Mouse (Mus musculus) ES-E14 (cell line): ENCODE measurements around the gene Nol12. TPM values are rescaled to one million over a fixed set of nuclear protein-coding genes. Genes with fewer than 3 reads are reported as not detected.

Source experiments
- DNase-seq: peaks from one replicate; pipeline ENCODE4 v3.0.0-alpha.2; 2013; ENCODE audit warnings: low read depth, low spot score
- H3K27ac ChIP-seq: 2 replicates; pipeline ENCODE4 v1.5.1; 2012; ENCODE audit warnings: low read depth, mild to moderate bottlenecking, low read length, moderate library complexity, mixed read lengths; ENCODE audit not compliant: poor library complexity, insufficient read depth, severe bottlenecking
- H3K36me3 ChIP-seq: 2 replicates; pipeline ENCODE4 v1.6.1; 2012; ENCODE audit warnings: mild to moderate bottlenecking, low read length, moderate library complexity, mixed read lengths; ENCODE audit not compliant: control insufficient read depth, poor library complexity, insufficient read depth, severe bottlenecking
- H3K4me1 ChIP-seq, 2 experiments: fragments of 150-350 bp in 1 of 2; sonication (generic) in 1 of 2; 2 replicates each; pipeline ENCODE4 v1.6.1; 2012; ENCODE audit warnings: low read length in 2 of 2, mild to moderate bottlenecking in 1 of 2, mixed read lengths in 1 of 2; ENCODE audit not compliant: control insufficient read depth in 2 of 2, insufficient read depth in 2 of 2, poor library complexity in 1 of 2
- H3K4me3 ChIP-seq, 2 experiments: fragments of 150-350 bp in 1 of 2; sonication (generic) in 1 of 2; 2 replicates each; pipeline ENCODE4 v1.5.1; 2012; ENCODE audit warnings: low read length in 2 of 2, low read depth in 1 of 2, mild to moderate bottlenecking in 1 of 2, mixed read lengths in 1 of 2; ENCODE audit not compliant: insufficient read depth in 1 of 2, poor library complexity in 1 of 2, severe bottlenecking in 1 of 2
- H3K9ac ChIP-seq: 2 replicates; pipeline ENCODE4 v1.6.1; 2012; ENCODE audit warnings: low read depth, mild to moderate bottlenecking, low read length, mixed read lengths; ENCODE audit not compliant: poor library complexity, insufficient read depth, severe bottlenecking
- H3K9me3 ChIP-seq: fragments of 150-350 bp; sonication (generic); 2 replicates; pipeline ENCODE4 v1.6.1; 2012; ENCODE audit warnings: low read depth, mild to moderate bottlenecking, low read length; ENCODE audit not compliant: control insufficient read depth, insufficient read depth
- CHD2 ChIP-seq: IDR thresholded peaks from 2 replicates; pipeline ENCODE4 v1.6.1; 2014; ENCODE audit warnings: mild to moderate bottlenecking, low read depth, low read length, inconsistent platforms
- HCFC1 ChIP-seq: IDR thresholded peaks from 2 replicates; pipeline ENCODE4 v1.6.1; 2012; ENCODE audit warnings: low read length, inconsistent platforms, borderline replicate concordance; ENCODE audit not compliant: insufficient read depth
- MAFK ChIP-seq: IDR thresholded peaks from 2 replicates; pipeline ENCODE4 v1.6.1; 2014; ENCODE audit warnings: mild to moderate bottlenecking, low read depth, low read length, inconsistent platforms; ENCODE audit not compliant: insufficient read depth
- ZC3H11A ChIP-seq: IDR thresholded peaks from 2 replicates; pipeline ENCODE4 v1.6.1; 2012; ENCODE audit warnings: low read depth, mild to moderate bottlenecking, inconsistent platforms, low read length, borderline replicate concordance
- ZNF384 ChIP-seq: IDR thresholded peaks from 2 replicates; pipeline ENCODE4 v1.6.1; 2012; ENCODE audit warnings: low read depth, low read length, inconsistent platforms
- in situ Hi-C, 2 experiments: fragments of 600-800 bp; cut with MboI; formaldehyde crosslinking; loops; one replicate each; pipeline ENCODE4 v1.15.1; 2025; ENCODE audit warnings: low sequenced_read_pairs in 2 of 2, inconsistent platforms in 1 of 2; ENCODE audit not compliant: unreplicated experiment in 2 of 2
- total RNA-seq: library from RNA; depleted of rRNA; stranded (reverse); fragments of 300-350 nt; gene quantifications from 2 replicates; pipeline ENCODE4 v1.2.3, GENCODE M21; 2012

The Nol12 gene
- total RNA-seq, 1 experiment, result 26.6 TPM

DNA sequence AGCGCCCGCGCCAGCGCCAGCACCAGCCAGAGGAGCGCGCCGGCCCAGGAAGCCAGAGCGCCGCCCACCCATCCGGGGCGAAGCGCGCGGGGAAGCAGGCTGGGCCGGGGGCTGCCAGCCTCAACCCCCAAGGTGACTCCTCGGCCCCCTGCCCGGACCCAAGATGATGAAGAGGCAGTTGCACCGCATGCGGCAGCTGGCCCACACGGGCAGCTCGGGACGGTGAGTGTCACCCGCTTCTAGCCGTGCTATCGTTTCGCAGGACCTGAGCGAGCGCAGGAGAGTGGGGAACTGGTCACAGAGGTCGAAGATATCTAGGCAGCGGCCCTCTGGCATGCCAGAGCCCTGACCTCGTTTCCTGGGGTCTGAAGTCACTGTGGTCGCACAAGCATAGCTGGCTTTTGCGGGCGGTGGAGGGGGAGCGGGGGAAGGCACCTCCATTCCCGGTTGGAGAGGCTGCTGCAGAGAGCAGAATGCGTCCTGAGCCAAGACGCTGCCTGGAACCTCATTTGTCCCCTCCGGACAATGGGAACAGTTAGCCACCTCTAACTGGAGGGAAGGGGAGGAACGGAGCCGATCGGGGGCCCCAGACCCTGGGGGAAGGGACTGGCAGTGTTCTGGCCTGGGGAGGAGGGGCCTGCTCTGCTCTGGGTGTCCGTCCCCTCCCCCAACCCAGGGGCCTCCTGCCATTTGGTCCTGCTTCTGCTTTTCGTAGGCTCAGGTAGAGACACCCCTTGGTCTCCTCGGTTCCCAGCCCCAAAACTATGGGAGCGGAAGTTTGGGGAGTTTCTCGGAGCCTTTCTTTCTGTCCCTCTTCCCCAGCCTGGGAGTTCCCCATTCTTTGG is 34.8 kb upstream of the Nol12 start, which contains the start of gene Sh3bp1:
Gene Sh3bp1 (plus strand): TSS at position 29 of the 845 bp plus-strand sequence.
- H3K27ac ChIP-seq, result no peak within 1 kb of the TSS
- H3K9ac ChIP-seq, result peak within 1 kb of the TSS; percentile 72
- H3K9me3 ChIP-seq, result no peaks in the 10 kb centered on the region
- in situ Hi-C loops, result no loop called here
- H3K4me3 ChIP-seq, result peak within 1 kb of the TSS; percentile 81 to 82
- peaks cover 12% of the 10 kb centered on the region for H3K36me3 ChIP-seq
- TF ChIP-seq ZC3H11A (no peak), MAFK (no peak), ZNF384 (no peak), HCFC1 (no peak), CHD2 (no peak)
- no peak for DNase-seq
- H3K4me1 ChIP-seq, result peaks cover 13 to 39% of the 10 kb centered on the region in 2 experiments

GRCm38 (mm10) chr15:78900585-78901421 is 33.9 kb upstream of the Nol12 start:
- peaks cover 10 to 32% of the 10 kb centered on the region in 2 experiments; a peak in 3 of 4 replicates for H3K4me1 ChIP-seq

GRCm38 (mm10) chr15:78901422-78901789 is 33.3 kb upstream of the Nol12 start:
- Histone ChIP-seq H3K36me3 (peaks cover 17% of the 10 kb centered on the region), H3K9ac (no peak overlapping the region), H3K4me3 (peak overlapping the region in 1 of 2 experiments; percentile 81; a peak in 1 of 4 replicates), H3K4me1 (peaks cover 10 to 28% of the 10 kb centered on the region in 2 experiments; a peak in 3 of 4 replicates), H3K27ac (no peak overlapping the region), H3K9me3 (no peaks in the 10 kb centered on the region)
- in situ Hi-C loops, result no loop called here
- TF ChIP-seq HCFC1 (no peak), MAFK (no peak), ZNF384 (no peak), CHD2 (no peak), ZC3H11A (no peak)
- no peak for DNase-seq

More at GRCm38 (mm10) chr15:78900585-78901421, 33.9 kb upstream of the Nol12 start:
- Histone ChIP-seq H3K9me3 (no peaks in the 10 kb centered on the region), H3K27ac (no peak overlapping the region), H3K9ac (peak overlapping the region; percentile 6; the same call in 1 of the 2 replicates), H3K4me3 (peak overlapping the region; percentile 81 to 82), H3K36me3 (peaks cover 16% of the 10 kb centered on the region)
- in situ Hi-C loops, result no loop called here
- TF ChIP-seq ZNF384 (no peak), CHD2 (no peak), ZC3H11A (no peak), HCFC1 (no peak), MAFK (no peak)
- no peak for DNase-seq

GRCm38 (mm10) chr15:78903243-78903642 is 31.5 kb upstream of the Nol12 start:
- Histone ChIP-seq H3K9ac (no peak overlapping the region), H3K36me3 (peaks cover 30% of the 10 kb centered on the region), H3K4me3 (no peak overlapping the region), H3K27ac (no peak overlapping the region), H3K4me1 (peaks cover 0 to 18% of the 10 kb centered on the region in 2 experiments; a peak in 3 of 4 replicates), H3K9me3 (no peaks in the 10 kb centered on the region)
- DNase-seq, result peak; percentile 82
- in situ Hi-C loops, result no loop called here
- TF ChIP-seq ZNF384, result no peak
- no peak for TF ChIP-seq ZC3H11A
- no peak for TF ChIP-seq CHD2
- TF ChIP-seq HCFC1, result no peak
- TF ChIP-seq MAFK, result no peak
